34 mouse cellular contexts compared by ENCODE assay signal in the genomic region with DNA sequence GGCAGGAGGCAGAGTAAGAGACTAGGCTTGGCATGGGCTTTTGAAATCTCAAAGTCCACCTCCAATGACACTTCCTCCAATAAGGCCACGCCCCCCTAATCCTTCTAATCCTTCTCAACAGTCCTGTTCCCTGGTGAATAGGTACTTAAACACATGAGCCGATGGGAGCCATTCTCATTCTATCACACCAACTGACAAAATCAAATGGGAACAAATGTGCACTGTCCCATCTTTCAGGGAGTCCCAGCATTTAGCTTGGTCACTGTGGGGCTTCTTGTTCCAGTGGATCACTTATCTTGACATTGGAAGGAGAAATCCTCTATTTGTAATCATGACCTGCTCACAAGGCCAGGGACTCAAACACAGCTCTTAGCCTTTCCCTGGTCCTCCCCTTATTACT. TPM values are rescaled to one million over a fixed set of nuclear protein-coding genes. Genes with fewer than 3 reads are reported as not detected.
"Had no signal": no experiment of that assay in that cellular context is flagged by ENCODE, and none has a peak within 500 bp of the region (broad histone marks: within the 10 kb centered on the region; RNA-seq: fewer than 3 reads in every experiment).

No protein-coding gene starts in this region.

- H3K9ac ChIP-seq: heart, embryonic 12.5 days; heart, embryonic 13.5 days; heart, embryonic 15.5 days; hindbrain, embryonic 12.5 days; hindbrain, embryonic 13.5 days; hindbrain, embryonic 14.5 days; hindbrain, embryonic 15.5 days; intestine, embryonic 15.5 days; kidney, embryonic 15.5 days had no signal

- H3K27me3 ChIP-seq: heart, embryonic 12.5 days; heart, embryonic 13.5 days; heart, embryonic 15.5 days; hindbrain, embryonic 15.5 days; intestine, embryonic 15.5 days; kidney, embryonic 15.5 days had no signal

- DNase-seq: heart, postnatal 10 days; heart, postnatal 14 days; heart, postnatal 4 days; kidney, adult 11 months; kidney, adult 18-20 months; kidney, adult 2 months; kidney, adult 8-10 months; kidney, adult 9 months; kidney, postnatal 14 days; kidney, postnatal 25 days; kidney, postnatal 36 days; kidney, postnatal 4 days; layer of hippocampus, adult 9-11 months; layer of hippocampus, postnatal 36 days had no signal

- H3K36me3 ChIP-seq: heart, embryonic 13.5 days; heart, embryonic 15.5 days; hindbrain, embryonic 10.5 days; hindbrain, embryonic 12.5 days; hindbrain, embryonic 13.5 days; hindbrain, embryonic 15.5 days; kidney, embryonic 15.5 days had no signal

- ATAC-seq: hindbrain, embryonic 16.5 days; hindbrain, postnatal 0 days; inflammation-experienced regulatory T-cells, adult 6 months; intestine, embryonic 15.5 days; intestine, embryonic 16.5 days; intestine, postnatal 0 days had no signal

- H3K4me2 ChIP-seq: heart, embryonic 11.5 days; heart, embryonic 12.5 days; heart, embryonic 13.5 days; heart, embryonic 15.5 days; hindbrain, embryonic 12.5 days; hindbrain, embryonic 13.5 days; hindbrain, embryonic 14.5 days; hindbrain, embryonic 15.5 days; intestine, embryonic 15.5 days; kidney, embryonic 15.5 days had no signal

- H3K9me3 ChIP-seq: heart, embryonic 13.5 days; heart, embryonic 15.5 days; hindbrain, embryonic 12.5 days; hindbrain, embryonic 13.5 days; hindbrain, embryonic 15.5 days; intestine, embryonic 15.5 days; kidney, embryonic 15.5 days had no signal

- H3K4me1 ChIP-seq: intestine, embryonic 15.5 days had no signal

- H3K4me3 ChIP-seq: heart, embryonic 10.5 days; heart, embryonic 12.5 days; heart, embryonic 13.5 days; heart, embryonic 15.5 days; hindbrain, embryonic 10.5 days; hindbrain, embryonic 12.5 days; hindbrain, embryonic 13.5 days; hindbrain, embryonic 15.5 days; intestine, embryonic 15.5 days; kidney, embryonic 15.5 days; layer of hippocampus, adult 2 months; left cerebral cortex, adult 2 months had no signal

- H3K27ac ChIP-seq: heart, embryonic 10.5 days; heart, embryonic 13.5 days; heart, embryonic 15.5 days; hindbrain, embryonic 10.5 days; hindbrain, embryonic 12.5 days; hindbrain, embryonic 13.5 days; hindbrain, embryonic 14.5 days; hindbrain, embryonic 15.5 days; hindbrain, postnatal 0 days; intestine, embryonic 15.5 days; kidney, embryonic 15.5 days; kidney, postnatal 0 days; layer of hippocampus, adult 2 months; left cerebral cortex, adult 2 months had no signal

RNA-seq across cellular contexts. Expression of a gene that starts 4.3 kb away (rescaled TPM):
- polyA plus RNA-seq: inflammation-experienced regulatory T-cells, adult 6 months had no signal
